Mouse (Mus musculus): Measurements from ENCODE around the gene Xxylt1. TPM values are rescaled to one million over a fixed set of nuclear protein-coding genes. Genes with fewer than 3 reads are reported as not detected.

The Xxylt1 gene
- total and polyA plus RNA-seq, 2 experiments from 2014 or later = 14.0 to 24.3 TPM

- no peaks in the 10 kb centered on the region for H3K27me3 ChIP-seq (ENCODE audit: insufficient read depth, low read length)
- WGBS = 44% methylated on average over 6 of the region's 6 CpGs
- no peak for TF ChIP-seq CTCF (IDR thresholded peaks at IDR 0.05; ENCODE audit: low read depth)
- ATAC-seq = no peak
- no peak overlapping the region for H3K4me2 ChIP-seq (ENCODE audit: low read depth)
- no peaks in the 10 kb centered on the region for H3K4me1 ChIP-seq (ENCODE audit: insufficient read depth)
- DNase-seq = no peak
- no peaks in the 10 kb centered on the region for H3K9me3 ChIP-seq (ENCODE audit: low read length)
- no peak overlapping the region for H3K4me3 ChIP-seq (ENCODE audit: low read depth, low read length)
- no peak overlapping the region for H3K9ac ChIP-seq
- H3K27ac ChIP-seq (ENCODE audit: low read depth, low read length) = no peak overlapping the region
- H3K36me3 ChIP-seq (ENCODE audit: insufficient read depth) = peaks cover 7% of the 10 kb centered on the region
These were observed 12.8 kb upstream of the Xxylt1 start for GRCm38 (mm10) chr16:31094036-31094435.

GRCm38 (mm10) chr16:31093186-31093585 lies 12.0 kb upstream of the Xxylt1 start:
- DNase-seq (no peak), ATAC-seq (no peak)
- peaks cover 5% of the 10 kb centered on the region for H3K36me3 ChIP-seq (ENCODE audit: insufficient read depth)
- no peaks in the 10 kb centered on the region for H3K4me1 ChIP-seq (ENCODE audit: insufficient read depth)
- no peak overlapping the region for H3K4me3 ChIP-seq (ENCODE audit: low read depth, low read length)
- H3K4me2 ChIP-seq (ENCODE audit: low read depth) = no peak overlapping the region
- 57% methylated on average over 9 of the region's 9 CpGs for WGBS
- H3K27me3 ChIP-seq (ENCODE audit: insufficient read depth, low read length) = no peaks in the 10 kb centered on the region
- H3K27ac ChIP-seq (ENCODE audit: low read depth, low read length) = no peak overlapping the region
- H3K9me3 ChIP-seq (ENCODE audit: low read length) = no peaks in the 10 kb centered on the region
- no peak for TF ChIP-seq CTCF (IDR thresholded peaks at IDR 0.05; ENCODE audit: low read depth)
- H3K9ac ChIP-seq = no peak overlapping the region

- DNase-seq = no peak
- Histone ChIP-seq H3K9me3 (ENCODE audit: low read length) (no peaks in the 10 kb centered on the region), H3K27me3 (ENCODE audit: insufficient read depth, low read length) (no peaks in the 10 kb centered on the region), H3K9ac (no peak overlapping the region), H3K36me3 (ENCODE audit: insufficient read depth) (no peaks in the 10 kb centered on the region), H3K4me1 (ENCODE audit: insufficient read depth) (peaks cover 4% of the 10 kb centered on the region; the same call in 1 of the 2 replicates), H3K27ac (ENCODE audit: low read depth, low read length) (no peak overlapping the region), H3K4me2 (ENCODE audit: low read depth) (peak overlapping the region; percentile 84), H3K4me3 (ENCODE audit: low read depth, low read length) (peak overlapping the region; percentile 76; the same call in 1 of the 2 replicates)
- TF ChIP-seq CTCF (IDR thresholded peaks at IDR 0.05; ENCODE audit: low read depth) = no peak
- no peak for ATAC-seq
- 63% methylated on average over 6 of the region's 6 CpGs for WGBS
These were observed 659 bp upstream of the Xxylt1 start for GRCm38 (mm10) chr16:31081891-31082290.

GRCm38 (mm10) chr16:31080573-31081051 lies 620 bp downstream of the Xxylt1 start:
- Histone ChIP-seq H3K9me3 (ENCODE audit: low read length) (no peaks in the 10 kb centered on the region), H3K4me2 (ENCODE audit: low read depth) (peak overlapping the region; percentile 84), H3K36me3 (ENCODE audit: insufficient read depth) (no peaks in the 10 kb centered on the region), H3K4me1 (ENCODE audit: insufficient read depth) (peaks cover 4% of the 10 kb centered on the region; the same call in 1 of the 2 replicates), H3K9ac (peak overlapping the region; percentile 62), H3K27ac (ENCODE audit: low read depth, low read length) (peak overlapping the region; percentile 84), H3K4me3 (ENCODE audit: low read depth, low read length) (peak overlapping the region; percentile 76), H3K27me3 (ENCODE audit: insufficient read depth, low read length) (no peaks in the 10 kb centered on the region)
- no peak for TF ChIP-seq CTCF (IDR thresholded peaks at IDR 0.05; ENCODE audit: low read depth)
- WGBS = under 1% methylated on average over 36 of the region's 36 CpGs
- peak; percentile 70 for DNase-seq
- peak; percentile 28 for ATAC-seq

- Histone ChIP-seq H3K4me1 (ENCODE audit: insufficient read depth) (peaks cover 4% of the 10 kb centered on the region; the same call in 1 of the 2 replicates), H3K9ac (no peak overlapping the region), H3K9me3 (ENCODE audit: low read length) (no peaks in the 10 kb centered on the region), H3K36me3 (ENCODE audit: insufficient read depth) (no peaks in the 10 kb centered on the region), H3K4me2 (ENCODE audit: low read depth) (no peak overlapping the region), H3K4me3 (ENCODE audit: low read depth, low read length) (no peak overlapping the region), H3K27me3 (ENCODE audit: insufficient read depth, low read length) (no peaks in the 10 kb centered on the region), H3K27ac (ENCODE audit: low read depth, low read length) (no peak overlapping the region)
- DNase-seq (no peak), ATAC-seq (no peak)
- WGBS = 91% methylated on average over 5 of the region's 5 CpGs
- no peak for TF ChIP-seq CTCF (IDR thresholded peaks at IDR 0.05; ENCODE audit: low read depth)
These were observed 3.8 kb downstream of the Xxylt1 start for GRCm38 (mm10) chr16:31077396-31077795.

GRCm38 (mm10) chr16:31076436-31076835 lies 4.8 kb downstream of the Xxylt1 start:
- Histone ChIP-seq H3K27me3 (ENCODE audit: insufficient read depth, low read length) (no peaks in the 10 kb centered on the region), H3K4me1 (ENCODE audit: insufficient read depth) (peaks cover 4% of the 10 kb centered on the region; the same call in 1 of the 2 replicates), H3K27ac (ENCODE audit: low read depth, low read length) (no peak overlapping the region), H3K9me3 (ENCODE audit: low read length) (no peaks in the 10 kb centered on the region), H3K4me3 (ENCODE audit: low read depth, low read length) (no peak overlapping the region), H3K4me2 (ENCODE audit: low read depth) (no peak overlapping the region), H3K9ac (no peak overlapping the region), H3K36me3 (ENCODE audit: insufficient read depth) (no peaks in the 10 kb centered on the region)
- no peak for ATAC-seq
- no peak for DNase-seq
- WGBS = 93% methylated on average over 8 of the region's 8 CpGs
- TF ChIP-seq CTCF (IDR thresholded peaks at IDR 0.05; ENCODE audit: low read depth) = no peak

GRCm38 (mm10) chr16:31074324-31074908 lies 6.8 kb downstream of the Xxylt1 start:
- H3K27ac ChIP-seq (ENCODE audit: low read depth, low read length) = no peak overlapping the region
- 75% methylated on average over 3 of the region's 3 CpGs for WGBS
- no peak overlapping the region for H3K4me2 ChIP-seq (ENCODE audit: low read depth)
- no peak overlapping the region for H3K9ac ChIP-seq
- ATAC-seq (no peak), DNase-seq (no peak)
- TF ChIP-seq CTCF (IDR thresholded peaks at IDR 0.05; ENCODE audit: low read depth) = no peak
- no peaks in the 10 kb centered on the region for H3K4me1 ChIP-seq (ENCODE audit: insufficient read depth)
- H3K36me3 ChIP-seq (ENCODE audit: insufficient read depth) = no peaks in the 10 kb centered on the region
- H3K4me3 ChIP-seq (ENCODE audit: low read depth, low read length) = no peak overlapping the region
- no peaks in the 10 kb centered on the region for H3K9me3 ChIP-seq (ENCODE audit: low read length)
- H3K27me3 ChIP-seq (ENCODE audit: insufficient read depth, low read length) = no peaks in the 10 kb centered on the region
